Comparison of ENCODE assay signal across 16 mouse cellular contexts in genomic region chr9:103234059-103234458, GRCm38 (mm10). TPM values are rescaled to one million over a fixed set of nuclear protein-coding genes. Genes with fewer than 3 reads are reported as not detected.
A peak's percentile ranks its signal among the peaks of the same experiment; 100 is the strongest.
DNase-seq lines count a peak whose midpoint lies in the region; ATAC-seq and TF ChIP-seq lines count a peak whose summit lies in the region.
"Had no signal": no experiment of that assay in that cellular context is flagged by ENCODE, and none has a peak within 500 bp of the region (broad histone marks: within the 10 kb centered on the region; RNA-seq: fewer than 3 reads in every experiment).

No protein-coding gene starts in this region.

- no peak overlapping the region for H3K4me3 ChIP-seq in hindbrain, embryonic 10.5 days
- no peak overlapping the region for H3K4me3 ChIP-seq in hindbrain, embryonic 16.5 days (ENCODE audit: low read length)
- no peak overlapping the region for H3K4me3 ChIP-seq in embryonic facial prominence, embryonic 13.5 days
- H3K4me3 ChIP-seq in liver, embryonic 14.5 days (ENCODE audit: insufficient read depth in 1 of 2, low read depth in 2 of 2, low read length in 2 of 2): no peak overlapping the region

- TF ChIP-seq CTCF in liver, embryonic 14.5 days (IDR thresholded peaks at IDR 0.05; ENCODE audit: low read depth): no peak

- H3K9ac ChIP-seq in hindbrain, embryonic 16.5 days (ENCODE audit: low read depth, low read length): no peak overlapping the region
- H3K9ac ChIP-seq in embryonic facial prominence, embryonic 13.5 days: no peak overlapping the region
- no peak overlapping the region for H3K9ac ChIP-seq in liver, embryonic 14.5 days (replicated peaks)

- H3K4me1 ChIP-seq in hindbrain, embryonic 10.5 days (replicated peaks): peaks cover 28% of the 10 kb centered on the region
- peaks cover 9% of the 10 kb centered on the region for H3K4me1 ChIP-seq in hindbrain, embryonic 16.5 days (ENCODE audit: control insufficient read depth, insufficient read depth, low read depth, low read length)
- H3K4me1 ChIP-seq in embryonic facial prominence, embryonic 13.5 days: peaks cover 13% of the 10 kb centered on the region
- peaks cover 0 to 28% of the 10 kb centered on the region in 2 experiments; a peak in 2 of 4 replicates for H3K4me1 ChIP-seq in liver, embryonic 14.5 days (replicated peaks; ENCODE audit: control insufficient read depth in 2 of 2, insufficient read depth in 2 of 2, low read length in 1 of 2)

- H3K9me3 ChIP-seq in hindbrain, embryonic 10.5 days: no peaks in the 10 kb centered on the region
- H3K9me3 ChIP-seq in hindbrain, embryonic 16.5 days (ENCODE audit: control insufficient read depth, low read length): no peaks in the 10 kb centered on the region
- no peaks in the 10 kb centered on the region for H3K9me3 ChIP-seq in embryonic facial prominence, embryonic 13.5 days
- H3K9me3 ChIP-seq in liver, embryonic 14.5 days (ENCODE audit: control insufficient read depth, low read length): no peaks in the 10 kb centered on the region

- 76% methylated on average over 7 of the region's 7 CpGs for WGBS in hindbrain, embryonic 10.5 days
- WGBS in hindbrain, embryonic 16.5 days: 72% methylated on average over 7 of the region's 7 CpGs
- 70% methylated on average over 7 of the region's 7 CpGs for WGBS in embryonic facial prominence, embryonic 13.5 days
- WGBS in liver, embryonic 14.5 days (ENCODE audit: insufficient replicate concordance): 22% methylated on average over 7 of the region's 7 CpGs

- no peak for TF ChIP-seq EP300 in liver, embryonic 14.5 days (IDR thresholded peaks at IDR 0.05; ENCODE audit: low read depth)

- DNase-seq in hindbrain, embryonic 10.5 days (ENCODE audit: low spot score): no peak
- DNase-seq in 416B (ENCODE audit: low read depth): peak; percentile 40
- DNase-seq in liver, embryonic 14.5 days (ENCODE audit: low read depth in 3 of 3, low spot score in 3 of 3): no peak
- no peak for DNase-seq in cerebellum, adult 11-12 months
- DNase-seq in frontal cortex, postnatal 14 days (ENCODE audit: low spot score in 2 of 2): no peak
- DNase-seq: adrenal gland, postnatal 14 days; cerebellum, adult 9-10 months; kidney, adult 9 months; thymus, postnatal 14 days had no signal

- no peaks in the 10 kb centered on the region for H3K27me3 ChIP-seq in hindbrain, embryonic 10.5 days (ENCODE audit: insufficient read depth, poor library complexity, severe bottlenecking)
- H3K27me3 ChIP-seq in hindbrain, embryonic 16.5 days (replicated peaks; ENCODE audit: control insufficient read depth, insufficient read depth, low read length): no peaks in the 10 kb centered on the region
- H3K27me3 ChIP-seq in embryonic facial prominence, embryonic 13.5 days: no peaks in the 10 kb centered on the region
- H3K27me3 ChIP-seq in liver, embryonic 14.5 days (ENCODE audit: control insufficient read depth, insufficient read depth, low read length): no peaks in the 10 kb centered on the region

- no peak overlapping the region for H3K4me2 ChIP-seq in hindbrain, embryonic 16.5 days (ENCODE audit: low read length)
- H3K4me2 ChIP-seq in embryonic facial prominence, embryonic 13.5 days: no peak overlapping the region
- no peak overlapping the region for H3K4me2 ChIP-seq in liver, embryonic 14.5 days (ENCODE audit: low read depth)

- no peak for ATAC-seq in hindbrain, embryonic 16.5 days
- ATAC-seq in embryonic facial prominence, embryonic 13.5 days (ENCODE audit: insufficient number of reproducible peaks, insufficient read depth, low FRiP score, low TSS enrichment, low read depth): no peak; the same call in 1 of the 2 replicates
- ATAC-seq in liver, embryonic 14.5 days (ENCODE audit: insufficient read depth): no peak
- no peak for ATAC-seq in activated CD4-positive, CD25-positive, alpha-beta regulatory T cell, adult 4 months
- ATAC-seq: Patski had no signal

- H3K36me3 ChIP-seq in hindbrain, embryonic 10.5 days: no peaks in the 10 kb centered on the region
- H3K36me3 ChIP-seq in hindbrain, embryonic 16.5 days (ENCODE audit: control insufficient read depth, insufficient read depth, low read length): no peaks in the 10 kb centered on the region
- no peaks in the 10 kb centered on the region for H3K36me3 ChIP-seq in embryonic facial prominence, embryonic 13.5 days
- H3K36me3 ChIP-seq in liver, embryonic 14.5 days (replicated peaks; ENCODE audit: control insufficient read depth, insufficient read depth, low read depth): no peaks in the 10 kb centered on the region

- H3K27ac ChIP-seq in hindbrain, embryonic 10.5 days: peak overlapping the region; percentile 59
- no peak overlapping the region for H3K27ac ChIP-seq in hindbrain, embryonic 16.5 days (ENCODE audit: low read depth, low read length)
- peak overlapping the region; percentile 57; the same call in 1 of the 2 replicates for H3K27ac ChIP-seq in embryonic facial prominence, embryonic 13.5 days
- peak overlapping the region; percentile 47 for H3K27ac ChIP-seq in liver, embryonic 14.5 days

RNA-seq across cellular contexts. Expression of gene Trf, which starts 3.8 kb away (rescaled TPM):
- 17.2 and 27.2 TPM in 2 replicates for polyA plus RNA-seq in hindbrain, embryonic 10.5 days (2016; fragmentation: Nextera tagmentation; extraction: Ambion mirVana)
- polyA plus RNA-seq in hindbrain, embryonic 16.5 days (2015; fragmentation: Nextera tagmentation; extraction: Ambion mirVana): 40.0 and 41.2 TPM in 2 replicates
- 14.4 and 135 TPM in 2 replicates for polyA plus RNA-seq in embryonic facial prominence, embryonic 13.5 days (2015; fragmentation: Nextera tagmentation; extraction: Ambion mirVana)
- polyA plus RNA-seq in liver, embryonic 14.5 days (2012; rRNA removed): 1,880 and 2,444 TPM in 2 replicates
- 4,893 and 4,971 TPM in 2 replicates for polyA plus RNA-seq in liver, embryonic 14.5 days (2014; fragmentation: Nextera tagmentation; extraction: Ambion mirVana)
- 1 to 10 TPM; 1.3 to 1.9 TPM for polyA plus RNA-seq in activated CD4-positive, CD25-positive, alpha-beta regulatory T cell, adult 4 months (2017; shearing (Covaris generic))
- polyA plus RNA-seq: Patski had no signal

RNA-seq across cellular contexts. Expression of gene Gm20425, which starts 4.0 kb away (rescaled TPM):
- not detected in 2 replicates for polyA plus RNA-seq in hindbrain, embryonic 10.5 days (2016; fragmentation: Nextera tagmentation; extraction: Ambion mirVana)
- not detected in 2 replicates for polyA plus RNA-seq in hindbrain, embryonic 16.5 days (2015; fragmentation: Nextera tagmentation; extraction: Ambion mirVana)
- 2.3 and 4.3 TPM in 2 replicates for polyA plus RNA-seq in embryonic facial prominence, embryonic 13.5 days (2015; fragmentation: Nextera tagmentation; extraction: Ambion mirVana)
- polyA plus RNA-seq in liver, embryonic 14.5 days (2012; rRNA removed): 0.16 and 0.27 TPM in 2 replicates
- 1.7 and 4.2 TPM in 2 replicates for polyA plus RNA-seq in liver, embryonic 14.5 days (2014; fragmentation: Nextera tagmentation; extraction: Ambion mirVana)
- 1 to 10 TPM; 1.1 to 1.2 TPM for polyA plus RNA-seq in activated CD4-positive, CD25-positive, alpha-beta regulatory T cell, adult 4 months (2017; shearing (Covaris generic))
- polyA plus RNA-seq: embryonic facial prominence, embryonic 11.5 days; heart, embryonic 14.5 days; Patski; spleen, adult 2 months had no signal

RNA-seq across cellular contexts. Expression of gene Srprb, which starts 32.1 kb away (rescaled TPM):
- 62.0 and 69.7 TPM in 2 replicates for polyA plus RNA-seq in hindbrain, embryonic 10.5 days (2016; fragmentation: Nextera tagmentation; extraction: Ambion mirVana)
- polyA plus RNA-seq in hindbrain, embryonic 16.5 days (2015; fragmentation: Nextera tagmentation; extraction: Ambion mirVana): 63.8 and 67.7 TPM in 2 replicates
- 63.4 and 65.4 TPM in 2 replicates for polyA plus RNA-seq in embryonic facial prominence, embryonic 13.5 days (2015; fragmentation: Nextera tagmentation; extraction: Ambion mirVana)
- 17.1 and 17.8 TPM in 2 replicates for polyA plus RNA-seq in liver, embryonic 14.5 days (2012; rRNA removed)
- polyA plus RNA-seq in liver, embryonic 14.5 days (2014; fragmentation: Nextera tagmentation; extraction: Ambion mirVana): 17.8 and 18.4 TPM in 2 replicates
- polyA plus RNA-seq in activated CD4-positive, CD25-positive, alpha-beta regulatory T cell, adult 4 months (2017; shearing (Covaris generic)): 10 to 100 TPM; 22.9 to 28.7 TPM

Comparison
In these comparisons a context has a peak if more than half of its experiments do, and no peak if none do; other contexts are left out.
1. RNA of gene Trf, which starts 3.8 kb away (polyA plus RNA-seq): 1,880 to 4,971 TPM in liver, embryonic 14.5 days; 40.0 to 41.2 TPM in hindbrain, embryonic 16.5 days, 17.2 to 27.2 TPM in hindbrain, embryonic 10.5 days, 14.4 to 135 TPM in embryonic facial prominence, embryonic 13.5 days and 1.3 to 1.9 TPM in activated CD4-positive, CD25-positive, alpha-beta regulatory T cell, adult 4 months; every median in the first group is over 10 times any median in the second.